Mouse (Mus musculus) gastrocnemius, postnatal 25 days (tissue): Measurements from ENCODE around the gene Akap13. TPM values are rescaled to one million over a fixed set of nuclear protein-coding genes. Genes with fewer than 3 reads are reported as not detected.
A peak's percentile ranks its signal among the peaks of the same experiment; 100 is the strongest.
"Not testable (repeated sequence)": the region's sequence is repeated elsewhere in the genome, so short reads cannot be mapped to it uniquely, and the experiment has no call there.

Source experiments
- DNase-seq: peaks from one replicate; pipeline ENCODE4 v3.0.0; 2022
- total RNA-seq, 2 experiments: library from RNA; stranded (reverse); gene quantifications; 1 replicate in 1 of 2; 2 replicates in 1 of 2; pipeline ENCODE4 v1.2.3; 2021

Akap13 gene
- total RNA-seq, 2 experiments from 2014 or later = 51.5 to 63.2 TPM

DNA sequence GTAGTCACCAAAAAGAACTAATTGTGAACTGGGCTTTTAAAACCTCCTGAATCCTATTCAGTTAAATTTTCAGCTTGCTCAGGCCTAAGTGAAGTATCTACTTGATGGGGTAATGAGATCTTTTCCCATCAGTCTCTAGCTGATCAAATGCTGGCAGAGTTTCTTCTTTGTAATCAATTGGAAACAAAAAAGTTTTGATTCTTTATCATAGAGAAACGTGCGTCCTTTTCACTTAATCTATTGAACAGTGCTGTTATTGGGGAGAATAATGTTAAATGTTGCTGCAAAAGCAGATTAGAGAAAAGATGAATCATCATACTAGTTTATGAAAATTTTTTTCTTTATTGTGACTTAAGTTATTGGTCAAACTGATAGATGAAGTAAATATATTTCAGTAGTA is 142.5 kb downstream of the Akap13 start:
- DNase-seq = no peak

GRCm38 (mm10) chr7:75600360-75601075 is 145.2 kb downstream of the Akap13 start:
- no peak for DNase-seq

GRCm38 (mm10) chr7:75607248-75607647 is 151.9 kb downstream of the Akap13 start:
- no peak for DNase-seq

- no peak for DNase-seq
Observed at GRCm38 (mm10) chr7:75608716-75609115, 153.4 kb downstream of the Akap13 start.

DNA sequence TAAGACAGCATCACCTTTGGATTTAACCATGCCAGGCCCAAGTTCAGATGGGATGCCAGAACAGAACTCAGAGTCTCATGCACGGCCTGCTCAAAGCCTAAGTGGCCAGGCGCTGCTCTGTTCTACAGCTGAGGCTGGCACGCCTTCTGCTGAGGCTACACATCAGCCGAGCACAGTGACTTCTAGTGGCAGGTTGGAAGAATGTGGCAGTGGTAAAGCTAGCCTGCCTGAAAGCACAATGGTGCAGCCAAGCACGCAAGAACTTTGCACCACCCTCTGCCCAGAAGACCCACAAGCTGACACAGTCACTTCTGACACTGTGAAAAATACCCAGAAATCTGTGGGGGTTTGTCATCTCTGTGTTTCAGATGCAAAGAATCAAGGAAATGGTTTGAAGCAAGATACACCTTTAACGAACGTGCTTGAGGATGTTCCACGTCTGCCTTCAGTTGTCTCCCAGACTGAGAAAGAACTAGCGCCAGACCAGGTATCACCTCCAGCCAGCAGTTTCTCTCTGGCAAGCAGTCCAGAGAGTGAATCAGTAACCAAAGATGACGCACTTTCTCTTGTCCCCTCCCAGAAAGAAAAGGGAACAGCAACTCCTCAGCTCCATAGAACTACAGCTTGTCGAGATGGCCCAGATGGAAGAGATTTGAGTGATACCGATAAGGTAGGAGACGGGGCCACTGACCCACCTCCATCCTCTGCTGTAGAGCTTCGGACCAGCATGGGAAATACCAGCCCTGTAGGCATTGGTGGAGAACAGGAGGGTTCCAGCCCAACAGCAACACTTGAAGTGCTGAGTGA is 154.3 kb downstream of the Akap13 start:
- peak; percentile 25 for DNase-seq

DNA sequence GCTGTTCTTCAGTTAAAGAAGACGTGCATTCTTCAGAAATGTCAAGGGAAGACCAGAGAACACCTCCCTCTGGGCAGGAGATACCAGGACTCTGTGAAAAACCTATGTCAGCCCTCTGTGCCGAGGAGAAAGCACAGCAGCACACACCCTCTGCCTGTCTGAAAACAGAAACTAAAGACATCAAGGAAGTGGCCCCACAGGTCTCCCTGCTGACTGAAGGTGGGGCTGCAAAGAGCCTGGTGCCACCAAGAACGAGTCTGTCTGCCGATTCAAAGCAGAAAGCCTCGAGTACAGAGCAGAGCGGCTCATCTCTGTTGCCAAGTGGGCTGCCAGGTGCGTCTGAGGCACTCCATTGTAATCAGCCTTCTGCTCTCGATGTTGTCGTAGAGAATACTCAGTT is 155.1 kb downstream of the Akap13 start:
- DNase-seq = no peak

- no peak for DNase-seq
Observed at GRCm38 (mm10) chr7:75611261-75611950, 156.1 kb downstream of the Akap13 start.

DNA sequence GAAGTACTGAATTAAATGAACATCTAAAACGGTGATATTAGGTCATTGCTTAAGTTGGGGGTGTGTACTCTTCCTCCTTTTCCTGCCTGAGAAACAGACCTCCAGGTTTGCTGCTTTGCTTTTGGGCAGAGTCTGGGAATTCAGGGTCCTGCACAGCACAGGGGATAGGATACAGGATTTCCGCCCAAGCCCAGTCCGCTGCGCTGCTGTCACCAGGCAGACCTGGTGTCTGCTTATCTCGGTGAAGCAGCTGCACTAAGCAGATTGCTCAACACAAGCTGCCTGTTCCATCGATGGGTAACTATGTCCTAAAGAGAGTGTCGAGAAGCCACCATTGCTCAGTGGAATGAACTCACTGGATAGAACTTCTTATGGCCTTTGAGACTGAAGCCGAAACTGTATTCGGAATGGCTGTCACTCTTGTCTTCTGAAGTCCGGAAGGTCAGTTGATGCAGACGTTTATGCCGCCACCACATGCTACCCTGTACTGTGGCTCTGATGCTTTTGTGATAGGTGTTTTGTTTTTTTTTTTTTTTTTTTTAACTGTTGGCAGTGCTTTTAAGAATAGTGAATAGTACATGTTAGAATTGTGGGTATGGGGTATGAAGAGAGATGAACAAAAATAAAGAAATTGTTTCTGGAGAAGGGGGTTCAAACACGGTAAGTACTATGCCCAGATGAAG is 156.8 kb downstream of the Akap13 start:
- DNase-seq = peak; percentile 62

DNA sequence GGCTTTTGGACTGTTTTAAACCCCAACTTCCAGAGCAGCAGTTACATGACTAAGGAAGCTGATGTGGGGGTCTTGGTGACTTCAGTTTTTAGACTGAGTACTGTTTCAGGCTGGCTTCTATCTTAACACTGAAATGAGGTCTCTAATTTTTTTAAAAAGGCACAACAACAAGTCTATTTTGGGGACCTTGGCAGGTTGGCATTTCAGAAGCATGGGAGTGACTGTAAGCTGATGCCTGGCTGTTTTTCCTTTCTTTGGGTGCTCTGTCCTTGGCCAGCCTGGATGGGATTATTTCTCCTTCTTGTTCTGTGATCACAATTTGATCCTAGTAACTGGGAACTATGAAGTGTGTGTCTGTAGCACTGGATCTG is 157.3 kb downstream of the Akap13 start:
- DNase-seq = no peak

DNA sequence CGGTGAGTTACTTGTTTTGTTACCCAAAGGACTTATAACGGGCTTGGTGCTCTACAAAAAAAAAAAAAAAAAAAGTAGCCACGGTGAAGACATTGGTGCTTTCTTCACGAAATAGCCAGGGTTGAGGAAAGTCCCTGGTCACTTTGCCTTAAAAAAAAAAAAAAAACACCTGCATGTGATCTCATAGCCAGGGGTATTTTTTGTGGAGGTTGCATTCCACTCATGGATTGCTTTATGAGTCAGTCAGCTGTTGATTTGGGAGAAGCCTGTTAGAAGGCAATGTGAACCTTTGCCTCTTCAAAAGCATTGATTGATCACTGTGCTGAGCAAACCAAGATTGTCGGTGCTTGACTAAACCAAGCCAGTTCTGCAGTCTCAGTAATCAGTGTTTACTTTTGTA is 157.9 kb downstream of the Akap13 start:
- no peak for DNase-seq

DNA sequence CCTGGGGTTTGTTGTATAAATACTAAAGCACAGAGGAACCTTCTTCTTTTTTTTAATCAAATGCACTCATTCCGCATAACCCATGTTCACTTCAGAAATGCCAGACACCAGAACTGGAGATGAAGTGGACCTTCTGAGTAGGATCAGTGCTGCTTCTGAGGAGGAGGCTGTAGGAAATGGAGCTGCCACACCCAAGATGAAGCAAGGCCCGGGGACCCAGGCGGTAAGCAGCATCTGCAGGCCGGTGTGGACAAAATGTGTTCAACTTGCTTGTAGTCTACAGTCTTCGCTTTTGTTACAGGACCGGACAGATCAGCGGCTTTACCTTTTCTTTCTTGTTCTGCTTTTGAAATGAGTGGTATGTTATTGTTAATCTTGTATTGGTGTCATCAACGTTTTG is 159.5 kb downstream of the Akap13 start:
- no peak for DNase-seq

- DNase-seq = not testable (repeated sequence)
Observed at GRCm38 (mm10) chr7:75617246-75617645, 161.9 kb downstream of the Akap13 start.

DNA sequence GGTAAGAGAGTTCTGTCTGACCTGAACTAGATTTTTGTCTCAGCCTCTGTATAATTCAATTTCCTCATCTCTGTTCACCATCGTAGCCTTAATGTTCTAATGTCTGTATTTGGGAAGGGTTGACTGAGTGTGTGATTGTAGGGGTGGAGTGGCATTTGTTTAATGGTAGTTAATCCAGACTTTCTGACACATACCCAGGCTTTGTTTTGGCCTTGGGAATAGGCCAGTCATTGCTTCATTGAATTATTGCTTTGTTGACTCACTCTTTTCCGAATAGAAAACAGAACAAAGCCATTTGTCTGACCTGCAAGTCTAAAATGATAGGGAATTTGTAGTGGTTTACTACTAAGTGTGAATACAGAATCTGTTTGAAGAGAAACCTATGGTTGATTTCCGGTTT is 163.4 kb downstream of the Akap13 start:
- DNase-seq = no peak

GRCm38 (mm10) chr7:75619875-75620274 is 164.5 kb downstream of the Akap13 start:
- DNase-seq = no peak

DNA sequence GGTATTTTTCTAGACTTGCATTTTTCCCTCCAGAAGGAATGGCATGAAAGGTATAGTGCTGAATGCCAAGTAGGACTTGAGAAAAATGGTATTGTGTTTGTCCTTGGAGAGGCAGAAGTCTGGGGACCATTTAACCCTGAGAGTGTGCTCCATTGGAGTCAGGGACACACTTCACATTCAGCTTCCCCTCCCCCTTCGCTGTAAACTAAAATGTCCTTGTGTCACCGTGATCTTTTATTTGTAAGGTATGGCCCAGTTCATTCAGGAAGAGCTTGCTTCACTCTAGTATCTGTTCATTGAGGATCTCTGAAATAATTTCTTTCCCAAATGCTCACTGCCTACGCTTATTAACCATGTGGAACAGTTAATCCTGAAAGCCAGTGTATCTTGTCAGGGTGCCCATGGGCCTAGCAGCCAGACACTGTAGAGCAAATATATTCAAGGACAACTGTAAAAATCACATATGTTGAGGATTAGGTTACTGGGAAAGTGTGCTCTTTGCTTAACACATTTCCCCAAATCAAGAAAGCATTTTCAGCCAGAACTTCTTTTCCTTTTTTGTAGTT is 165.1 kb downstream of the Akap13 start:
- no peak for DNase-seq

DNA sequence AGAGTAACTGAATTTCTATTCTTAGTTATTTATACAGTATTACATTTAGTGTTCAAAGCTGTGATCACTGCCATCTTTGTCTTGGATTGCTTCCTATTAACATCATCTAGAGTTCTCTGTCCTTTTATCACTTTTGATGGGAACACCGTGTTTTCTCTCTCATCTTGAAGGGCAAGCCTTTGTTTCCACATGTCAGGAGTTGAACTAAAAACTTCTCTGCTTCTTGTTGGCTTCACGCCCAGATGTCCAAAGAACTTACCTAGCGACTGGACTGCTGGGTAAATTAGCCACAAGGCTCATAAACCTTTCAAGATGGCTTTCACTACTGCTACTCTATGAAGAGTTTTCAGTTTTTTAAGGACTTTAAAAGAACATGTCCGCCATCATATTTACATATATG is 165.6 kb downstream of the Akap13 start:
- DNase-seq = no peak

DNA sequence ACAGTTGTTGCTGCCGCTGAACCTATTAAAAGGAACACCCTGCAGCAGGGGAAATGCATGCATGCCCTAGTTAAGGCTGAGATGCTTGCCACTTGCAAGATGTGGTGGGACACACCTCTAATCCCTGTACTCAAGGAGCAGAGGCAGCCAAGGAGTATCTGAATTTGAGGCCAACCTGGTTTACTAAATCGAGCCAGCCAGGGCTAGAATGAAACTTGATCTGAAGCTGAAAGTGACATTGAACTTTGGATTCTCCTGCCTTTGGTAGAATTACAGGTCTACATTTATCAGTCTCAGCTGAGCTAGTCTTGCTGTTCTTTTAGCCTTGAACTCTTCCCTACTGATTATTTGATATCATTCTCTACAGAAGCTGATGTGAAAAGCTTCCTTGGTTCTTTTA is 172.5 kb downstream of the Akap13 start:
- DNase-seq = no peak

DNA sequence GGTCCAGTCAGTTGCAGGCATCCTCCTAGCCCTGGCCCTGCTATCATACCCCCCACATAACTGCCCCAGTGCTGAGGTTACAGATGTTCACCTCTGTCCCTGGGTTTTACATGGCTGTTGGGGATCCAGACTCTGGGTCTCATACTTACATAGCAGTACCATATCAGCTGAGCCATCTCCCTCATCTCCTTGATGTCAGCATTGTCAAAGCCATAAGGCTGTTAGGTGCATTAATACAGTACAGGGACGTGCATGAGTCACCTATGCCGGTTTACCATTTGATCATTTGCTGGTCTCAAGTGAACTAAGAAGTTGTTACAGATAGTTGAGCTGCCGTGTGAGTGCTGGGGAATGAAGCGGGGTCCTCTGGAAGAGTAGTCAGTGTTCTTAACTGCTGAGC is 174.3 kb downstream of the Akap13 start:
- no peak for DNase-seq

DNA sequence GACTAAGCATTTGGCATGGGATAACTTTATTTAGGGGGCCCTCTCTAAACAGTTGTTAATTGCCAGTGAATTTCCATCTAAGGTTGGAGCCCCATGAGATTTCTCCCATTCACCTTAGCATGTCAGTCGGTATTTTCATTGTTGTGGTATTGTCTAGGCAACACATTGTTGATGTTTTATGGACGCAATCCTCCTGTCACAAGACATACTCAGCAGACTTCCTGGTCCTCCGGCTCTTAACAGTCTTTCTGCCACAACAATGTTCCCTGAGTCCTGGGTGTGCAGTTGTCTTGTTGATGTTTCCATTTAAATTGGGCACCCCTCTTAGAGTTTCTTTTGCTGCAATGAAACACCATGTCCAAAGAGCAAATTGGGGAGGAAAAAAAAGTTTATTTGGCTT is 177.6 kb downstream of the Akap13 start:
- DNase-seq = no peak

GRCm38 (mm10) chr7:75633393-75633792 is 178.1 kb downstream of the Akap13 start:
- no peak for DNase-seq

- no peak for DNase-seq
Observed at GRCm38 (mm10) chr7:75633807-75634526, 178.6 kb downstream of the Akap13 start.

GRCm38 (mm10) chr7:75638769-75639168 is 183.4 kb downstream of the Akap13 start:
- no peak for DNase-seq
